Comparison of ENCODE assay signal across 8 mouse cellular contexts in genomic region chr9:21425556-21425945, GRCm38 (mm10). TPM values are rescaled to one million over a fixed set of nuclear protein-coding genes. Genes with fewer than 3 reads are reported as not detected.
DNase-seq lines count a peak whose midpoint lies in the region; ATAC-seq and TF ChIP-seq lines count a peak whose summit lies in the region.

No protein-coding gene starts in this region.

- H3K27ac ChIP-seq in heart, embryonic 16.5 days (ENCODE audit: low read length) = peak overlapping the region; percentile 82
- H3K27ac ChIP-seq in bone marrow, adult 2 months (ENCODE audit: control insufficient read depth, insufficient read depth, low read depth, low read length, poor library complexity) = peak overlapping the region; percentile 97
- H3K27ac ChIP-seq in forebrain, embryonic 13.5 days = no peak overlapping the region
- peak overlapping the region; percentile 94 for H3K27ac ChIP-seq in liver, embryonic 16.5 days (ENCODE audit: low read length)

- intact Hi-C loops in heart, postnatal 14 days (cut with DNase I) = loop anchor here (2.0 kb wide), 1 partner anchor 37 kb away; no protein-coding TSS in a partner anchor

- WGBS in heart, embryonic 16.5 days = 2% methylated on average over 6 of the region's 6 CpGs
- WGBS in bone marrow, adult 2 months = under 1% methylated on average over 6 of the region's 6 CpGs
- WGBS in forebrain, embryonic 13.5 days = 18% methylated on average over 6 of the region's 6 CpGs
- under 1% methylated on average over 6 of the region's 6 CpGs for WGBS in liver, embryonic 16.5 days (ENCODE audit: insufficient replicate concordance)

- H3K4me1 ChIP-seq in heart, embryonic 16.5 days (ENCODE audit: control insufficient read depth, insufficient read depth, low read length) = peaks cover 37% of the 10 kb centered on the region
- peaks cover 5% of the 10 kb centered on the region; the same call in 1 of the 2 replicates for H3K4me1 ChIP-seq in bone marrow, adult 2 months (ENCODE audit: control insufficient read depth, insufficient read depth, low read length)
- peaks cover 52% of the 10 kb centered on the region for H3K4me1 ChIP-seq in forebrain, embryonic 13.5 days
- peaks cover 25% of the 10 kb centered on the region for H3K4me1 ChIP-seq in liver, embryonic 16.5 days (ENCODE audit: control insufficient read depth, low read depth, low read length)

- no peak for TF ChIP-seq POLR2A in bone marrow, adult 2 months (IDR thresholded peaks at IDR 0.05; ENCODE audit: borderline replicate concordance, control insufficient read depth, low read depth, low read length)

- peaks cover 4% of the 10 kb centered on the region; the same call in 1 of the 2 replicates for H3K36me3 ChIP-seq in heart, embryonic 16.5 days (ENCODE audit: control insufficient read depth, insufficient read depth)
- H3K36me3 ChIP-seq in forebrain, embryonic 13.5 days (ENCODE audit: poor library complexity, severe bottlenecking) = peaks cover 11% of the 10 kb centered on the region
- peaks cover under 1% of the 10 kb centered on the region; the same call in 1 of the 2 replicates for H3K36me3 ChIP-seq in liver, embryonic 16.5 days (ENCODE audit: control insufficient read depth, insufficient read depth)

- H3K9ac ChIP-seq in heart, embryonic 16.5 days (ENCODE audit: low read length) = peak overlapping the region; percentile 83
- H3K9ac ChIP-seq in forebrain, embryonic 13.5 days = peak overlapping the region; percentile 89
- peak overlapping the region; percentile 98 for H3K9ac ChIP-seq in liver, embryonic 16.5 days (ENCODE audit: low read depth, low read length)

- TF ChIP-seq CTCF in bone marrow, adult 2 months (IDR thresholded peaks at IDR 0.05; ENCODE audit: control insufficient read depth, insufficient read depth, low read length) = no peak

- H3K4me3 ChIP-seq in heart, embryonic 16.5 days (ENCODE audit: low read length) = peak overlapping the region; percentile 72
- H3K4me3 ChIP-seq in bone marrow, adult 2 months (replicated peaks; ENCODE audit: control insufficient read depth, low read depth, low read length) = peak overlapping the region; percentile 100
- peak overlapping the region; percentile 82 for H3K4me3 ChIP-seq in forebrain, embryonic 13.5 days
- H3K4me3 ChIP-seq in liver, embryonic 16.5 days (ENCODE audit: low read depth, low read length) = peak overlapping the region; percentile 95

- H3K27me3 ChIP-seq in heart, embryonic 16.5 days (ENCODE audit: control insufficient read depth, insufficient read depth, low read length) = no peaks in the 10 kb centered on the region
- H3K27me3 ChIP-seq in forebrain, embryonic 13.5 days = no peaks in the 10 kb centered on the region
- H3K27me3 ChIP-seq in liver, embryonic 16.5 days (ENCODE audit: control insufficient read depth, insufficient read depth, low read depth, low read length) = no peaks in the 10 kb centered on the region

- H3K9me3 ChIP-seq in heart, embryonic 16.5 days (replicated peaks; ENCODE audit: control insufficient read depth, low read length) = no peaks in the 10 kb centered on the region
- H3K9me3 ChIP-seq in forebrain, embryonic 13.5 days (replicated peaks) = no peaks in the 10 kb centered on the region
- H3K9me3 ChIP-seq in liver, embryonic 16.5 days (replicated peaks; ENCODE audit: control insufficient read depth, low read length) = no peaks in the 10 kb centered on the region

- peak overlapping the region; percentile 92 for H3K4me2 ChIP-seq in heart, embryonic 16.5 days (ENCODE audit: low read depth, low read length)
- H3K4me2 ChIP-seq in forebrain, embryonic 13.5 days = peak overlapping the region; percentile 97
- H3K4me2 ChIP-seq in liver, embryonic 16.5 days (ENCODE audit: low read depth, low read length) = peak overlapping the region; percentile 75

- no peak; the same call in 1 of the 2 replicates for ATAC-seq in heart, embryonic 16.5 days (replicated peaks; ENCODE audit: extremely low read depth, insufficient read depth, low FRiP score)
- ATAC-seq in forebrain, embryonic 13.5 days = no peak
- ATAC-seq in liver, embryonic 16.5 days (ENCODE audit: low read depth) = no peak
- no peak for ATAC-seq in granulocyte monocyte progenitor cell, adult 5-6 weeks (replicated peaks; ENCODE audit: poor library complexity, severe bottlenecking)

- no peak for DNase-seq in heart, postnatal 14 days
- DNase-seq in thymus, postnatal 36 days = no peak
- no peak for DNase-seq in right cerebral cortex, adult 18-20 months

RNA-seq across cellular contexts. Expression of gene Dnm2, which starts 0.8 kb away (rescaled TPM):
- polyA plus RNA-seq in heart, embryonic 16.5 days (2015; fragmentation: Nextera tagmentation; extraction: Ambion mirVana) = 73.7 and 75.0 TPM in 2 replicates
- total RNA-seq in heart, postnatal 14 days (2021) = 10 to 100 TPM; 78.3 to 81.6 TPM
- 86.9 and 130 TPM in 2 replicates for polyA plus RNA-seq in bone marrow, adult 2 months (2011; ENCODE audit: insufficient read depth, insufficient read length, low replicate concordance, missing spikeins)
- polyA plus RNA-seq in forebrain, embryonic 13.5 days (2015; fragmentation: Nextera tagmentation; extraction: Ambion mirVana) = 71.8 and 72.4 TPM in 2 replicates
- polyA plus RNA-seq in liver, embryonic 16.5 days (2015; fragmentation: Nextera tagmentation; extraction: Ambion mirVana) = 50.0 and 50.4 TPM in 2 replicates
- 76.9 and 91.2 TPM in 2 replicates for total RNA-seq in granulocyte monocyte progenitor cell, adult 5-6 weeks (2014; fragmentation: Nextera tagmentation)
- 87.7 and 113 TPM in 2 replicates for total RNA-seq in granulocyte monocyte progenitor cell, adult 5-6 weeks (2017)

RNA-seq across cellular contexts. Expression of gene Qtrt1, which starts 13.9 kb away (rescaled TPM):
- 23.0 and 24.3 TPM in 2 replicates for polyA plus RNA-seq in heart, embryonic 16.5 days (2015; fragmentation: Nextera tagmentation; extraction: Ambion mirVana)
- total RNA-seq in heart, postnatal 14 days (2021) = 10 to 100 TPM in 1 of 2 experiments, 1 to 10 TPM in 1; 8.5 to 11.2 TPM
- 24.8 and 56.3 TPM in 2 replicates for polyA plus RNA-seq in bone marrow, adult 2 months (2011; ENCODE audit: insufficient read depth, insufficient read length, low replicate concordance, missing spikeins)
- polyA plus RNA-seq in forebrain, embryonic 13.5 days (2015; fragmentation: Nextera tagmentation; extraction: Ambion mirVana) = 46.9 and 55.9 TPM in 2 replicates
- polyA plus RNA-seq in liver, embryonic 16.5 days (2015; fragmentation: Nextera tagmentation; extraction: Ambion mirVana) = 14.6 and 15.8 TPM in 2 replicates
- total RNA-seq in granulocyte monocyte progenitor cell, adult 5-6 weeks (2014; fragmentation: Nextera tagmentation) = 40.4 and 45.7 TPM in 2 replicates
- 21.2 and 34.9 TPM in 2 replicates for total RNA-seq in granulocyte monocyte progenitor cell, adult 5-6 weeks (2017)

RNA-seq across cellular contexts. Expression of gene Ilf3, which starts 57.9 kb away (rescaled TPM):
- polyA plus RNA-seq in heart, embryonic 16.5 days (2015; fragmentation: Nextera tagmentation; extraction: Ambion mirVana) = 105 and 108 TPM in 2 replicates
- 10 to 100 TPM; 30.6 to 31.3 TPM for total RNA-seq in heart, postnatal 14 days (2021)
- 24.2 and 40.1 TPM in 2 replicates for polyA plus RNA-seq in bone marrow, adult 2 months (2011; ENCODE audit: insufficient read depth, insufficient read length, low replicate concordance, missing spikeins)
- 310 and 349 TPM in 2 replicates for polyA plus RNA-seq in forebrain, embryonic 13.5 days (2015; fragmentation: Nextera tagmentation; extraction: Ambion mirVana)
- 34.9 and 37.2 TPM in 2 replicates for polyA plus RNA-seq in liver, embryonic 16.5 days (2015; fragmentation: Nextera tagmentation; extraction: Ambion mirVana)
- total RNA-seq in granulocyte monocyte progenitor cell, adult 5-6 weeks (2014; fragmentation: Nextera tagmentation) = 82.0 and 84.2 TPM in 2 replicates
- 73.4 and 104 TPM in 2 replicates for total RNA-seq in granulocyte monocyte progenitor cell, adult 5-6 weeks (2017)
